Comparison of ENCODE assay signal across 25 mouse cellular contexts in genomic region chr10:60128287-60128686, GRCm38 (mm10). TPM values are rescaled to one million over a fixed set of nuclear protein-coding genes. Genes with fewer than 3 reads are reported as not detected.
"Had no signal": no experiment of that assay in that cellular context is flagged by ENCODE, and none has a peak within 500 bp of the region (broad histone marks: within the 10 kb centered on the region; RNA-seq: fewer than 3 reads in every experiment).

No protein-coding gene starts in this region.

- H3K27ac ChIP-seq: gastrocnemius, adult 2 months; heart, embryonic 13.5 days; heart, embryonic 15.5 days; hindbrain, embryonic 14.5 days; intestine, embryonic 15.5 days; layer of hippocampus, adult 2 months; left cerebral cortex, adult 2 months; limb, embryonic 10.5 days; limb, embryonic 12.5 days; liver, embryonic 13.5 days; liver, embryonic 15.5 days had no signal

- ATAC-seq: hindbrain, embryonic 16.5 days; inflammation-experienced regulatory T-cells, adult 6 months; intestine, embryonic 15.5 days; intestine, postnatal 0 days; liver, postnatal 0 days had no signal

- H3K9ac ChIP-seq: heart, embryonic 13.5 days; heart, embryonic 15.5 days; hindbrain, embryonic 14.5 days; intestine, embryonic 15.5 days; limb, embryonic 12.5 days; liver, embryonic 13.5 days; liver, embryonic 15.5 days; liver, postnatal 0 days had no signal

- H3K9me3 ChIP-seq: heart, embryonic 13.5 days; heart, embryonic 15.5 days; intestine, embryonic 15.5 days; limb, embryonic 10.5 days; limb, embryonic 12.5 days; liver, embryonic 13.5 days; liver, embryonic 15.5 days had no signal

- H3K4me3 ChIP-seq: gastrocnemius, adult 2 months; heart, embryonic 13.5 days; heart, embryonic 15.5 days; intestine, embryonic 15.5 days; layer of hippocampus, adult 2 months; left cerebral cortex, adult 2 months; limb, embryonic 10.5 days; limb, embryonic 12.5 days; liver, embryonic 13.5 days; liver, embryonic 15.5 days had no signal

- DNase-seq: gastrocnemius, adult 2 months; gastrocnemius, postnatal 10 days; gastrocnemius, postnatal 25 days; kidney, adult 18-20 months; kidney, adult 8-10 months; kidney, postnatal 10 days; kidney, postnatal 25 days; kidney, postnatal 4 days; liver; liver, embryonic 13.5 days; liver, postnatal 0 days had no signal

- H3K36me3 ChIP-seq: heart, embryonic 13.5 days; heart, embryonic 15.5 days; intestine, embryonic 15.5 days; limb, embryonic 10.5 days; limb, embryonic 12.5 days; liver, embryonic 13.5 days; liver, embryonic 15.5 days had no signal

- H3K4me2 ChIP-seq: heart, embryonic 13.5 days; heart, embryonic 15.5 days; hindbrain, embryonic 14.5 days; intestine, embryonic 15.5 days; limb, embryonic 12.5 days; liver, embryonic 11.5 days; liver, embryonic 13.5 days; liver, embryonic 15.5 days had no signal

- H3K27me3 ChIP-seq: intestine, embryonic 15.5 days; limb, embryonic 12.5 days; liver, embryonic 13.5 days had no signal

RNA-seq across cellular contexts. Expression of gene Spock2, which starts 22.3 kb away (rescaled TPM):
- total RNA-seq: granulocyte monocyte progenitor cell, adult 5-6 weeks had no signal
